Mouse (Mus musculus) testis, adult 2 months (tissue): Measurements from ENCODE around the gene Rab5b. TPM values are rescaled to one million over a fixed set of nuclear protein-coding genes. Genes with fewer than 3 reads are reported as not detected.
"Not testable (repeated sequence)": the region's sequence is repeated elsewhere in the genome, so short reads cannot be mapped to it uniquely, and the experiment has no call there.

Experiments used
- H3K27ac ChIP-seq: fragments of 200-500 bp; 2 replicates; pipeline ENCODE4 v1.5.1; 2012; ENCODE audit warnings: low read depth, low read length; ENCODE audit not compliant: control insufficient read depth, insufficient read depth
- H3K27me3 ChIP-seq: fragments of 200-500 bp; 2 replicates; pipeline ENCODE4 v1.6.1; 2012; ENCODE audit warnings: mild to moderate bottlenecking, low read length, moderate library complexity; ENCODE audit not compliant: control insufficient read depth, insufficient read depth
- H3K36me3 ChIP-seq: fragments of 200-500 bp; 2 replicates; pipeline ENCODE4 v1.6.1; 2012; ENCODE audit warnings: mild to moderate bottlenecking, low read length; ENCODE audit not compliant: control insufficient read depth, insufficient read depth
- H3K4me1 ChIP-seq: fragments of 200-500 bp; 2 replicates; pipeline ENCODE4 v1.6.1; 2012; ENCODE audit warnings: low read length; ENCODE audit not compliant: control insufficient read depth, insufficient read depth
- H3K4me3 ChIP-seq: fragments of 200-500 bp; 2 replicates; pipeline ENCODE4 v1.5.1; 2012; ENCODE audit warnings: low read depth, mild to moderate bottlenecking, low read length, moderate library complexity, mixed read lengths; ENCODE audit not compliant: control insufficient read depth
- CTCF ChIP-seq: fragments of 200-500 bp; IDR thresholded peaks from 2 replicates; pipeline ENCODE4 v1.5.1; 2012; ENCODE audit warnings: low read depth, mild to moderate bottlenecking, inconsistent platforms, low read length, moderate library complexity; ENCODE audit not compliant: control insufficient read depth, insufficient read depth, insufficient replicate concordance
- POLR2A ChIP-seq: fragments of 200-500 bp; IDR thresholded peaks from 2 replicates; pipeline ENCODE4 v1.6.1; 2012; ENCODE audit warnings: low read depth, mild to moderate bottlenecking, inconsistent platforms, low read length, moderate library complexity; ENCODE audit not compliant: control insufficient read depth
- polyA plus RNA-seq: library from polyadenylated mRNA; depleted of rRNA; stranded (reverse); fragments of >200 nt; gene quantifications from 2 replicates; pipeline ENCODE4 v1.2.3, GENCODE M21; 2012

The Rab5b gene
- polyA plus RNA-seq, 1 experiment: 31.1 TPM

- Histone ChIP-seq H3K4me3 (no peak overlapping the region), H3K27me3 (no peaks in the 10 kb centered on the region), H3K27ac (no peak overlapping the region), H3K36me3 (no peaks in the 10 kb centered on the region), H3K4me1 (peaks cover 23% of the 10 kb centered on the region)
- TF ChIP-seq CTCF (no peak), POLR2A (no peak)
These were observed 44.2 kb upstream of the Rab5b start for GRCm38 (mm10) chr10:128740296-128740695.

GRCm38 (mm10) chr10:128737435-128737834 is 41.4 kb upstream of the Rab5b start:
- peak overlapping the region; percentile 57 for H3K4me3 ChIP-seq
- no peak; the same call in 1 of the 2 replicates for TF ChIP-seq POLR2A
- TF ChIP-seq CTCF: no peak
- H3K27ac ChIP-seq: no peak overlapping the region
- H3K27me3 ChIP-seq: no peaks in the 10 kb centered on the region
- H3K36me3 ChIP-seq: peaks cover 3% of the 10 kb centered on the region; the same call in 1 of the 2 replicates
- peaks cover 9% of the 10 kb centered on the region for H3K4me1 ChIP-seq

GRCm38 (mm10) chr10:128731992-128732391 is 35.9 kb upstream of the Rab5b start:
- TF ChIP-seq POLR2A (no peak), CTCF (no peak)
- H3K36me3 ChIP-seq: peaks cover 4% of the 10 kb centered on the region; the same call in 1 of the 2 replicates
- H3K4me3 ChIP-seq: no peak overlapping the region
- H3K27ac ChIP-seq: no peak overlapping the region
- no peaks in the 10 kb centered on the region for H3K27me3 ChIP-seq
- peaks cover 3% of the 10 kb centered on the region; the same call in 1 of the 2 replicates for H3K4me1 ChIP-seq

- Histone ChIP-seq H3K4me3 (no peak overlapping the region), H3K27ac (no peak overlapping the region), H3K36me3 (peaks cover 4% of the 10 kb centered on the region; the same call in 1 of the 2 replicates), H3K4me1 (no peaks in the 10 kb centered on the region), H3K27me3 (no peaks in the 10 kb centered on the region)
- no peak for TF ChIP-seq POLR2A
- peak; percentile 69; the same call in 1 of the 2 replicates for TF ChIP-seq CTCF
These were observed 35.0 kb upstream of the Rab5b start for GRCm38 (mm10) chr10:128731002-128731433.

GRCm38 (mm10) chr10:128728059-128728458 is 32.0 kb upstream of the Rab5b start:
- no peak overlapping the region for H3K4me3 ChIP-seq
- H3K27me3 ChIP-seq: no peaks in the 10 kb centered on the region
- no peaks in the 10 kb centered on the region for H3K4me1 ChIP-seq
- no peak overlapping the region for H3K27ac ChIP-seq
- 0 out of 2 replicates have a peak, but pooled peaks cover 1% of the 10 kb centered on the region for H3K36me3 ChIP-seq
- TF ChIP-seq POLR2A: no peak
- no peak for TF ChIP-seq CTCF

GRCm38 (mm10) chr10:128725466-128725865 is 29.4 kb upstream of the Rab5b start:
- H3K4me1 ChIP-seq, H3K36me3 ChIP-seq, H3K27me3 ChIP-seq, H3K4me3 ChIP-seq, H3K27ac ChIP-seq: not testable (repeated sequence)

- H3K27me3 ChIP-seq: no peaks in the 10 kb centered on the region
- H3K4me1 ChIP-seq: no peaks in the 10 kb centered on the region; the same call in 1 of the 2 replicates
- no peak overlapping the region for H3K27ac ChIP-seq
- TF ChIP-seq CTCF (no peak), POLR2A (no peak)
- H3K4me3 ChIP-seq: no peak overlapping the region
- H3K36me3 ChIP-seq: no peaks in the 10 kb centered on the region
These were observed 19.8 kb upstream of the Rab5b start for GRCm38 (mm10) chr10:128715559-128716537.

- H3K4me1 ChIP-seq, H3K27me3 ChIP-seq, H3K36me3 ChIP-seq, H3K27ac ChIP-seq, H3K4me3 ChIP-seq: not testable (repeated sequence)
These were observed 15.3 kb upstream of the Rab5b start for GRCm38 (mm10) chr10:128711318-128711717.
